Mouse (Mus musculus) ES-E14 (cell line): Measurements from ENCODE around the gene Mov10.

Experiments
- HCFC1 ChIP-seq: IDR thresholded peaks from 2 replicates; pipeline ENCODE4 v1.6.1; 2012; ENCODE audit warnings: low read length, inconsistent platforms, borderline replicate concordance; ENCODE audit not compliant: insufficient read depth
- MAFK ChIP-seq: IDR thresholded peaks from 2 replicates; pipeline ENCODE4 v1.6.1; 2014; ENCODE audit warnings: mild to moderate bottlenecking, low read depth, low read length, inconsistent platforms; ENCODE audit not compliant: insufficient read depth
- ZC3H11A ChIP-seq: IDR thresholded peaks from 2 replicates; pipeline ENCODE4 v1.6.1; 2012; ENCODE audit warnings: low read depth, mild to moderate bottlenecking, inconsistent platforms, low read length, borderline replicate concordance
- ZNF384 ChIP-seq: IDR thresholded peaks from 2 replicates; pipeline ENCODE4 v1.6.1; 2012; ENCODE audit warnings: low read depth, low read length, inconsistent platforms

GRCm38 (mm10) chr3:104865341-104865788, 47.0 kb upstream of the Mov10 start:
- TF ChIP-seq ZC3H11A = no peak
- no peak for TF ChIP-seq MAFK
- no peak for TF ChIP-seq ZNF384
- TF ChIP-seq HCFC1 = no peak
